Mouse (Mus musculus) limb, embryonic 15.5 days (tissue): ENCODE data around the gene Csnka2ip. TPM values are rescaled to one million over a fixed set of nuclear protein-coding genes. Genes with fewer than 3 reads are reported as not detected.

Experiments used
- ATAC-seq: fragments of 200-750 bp; cut with Nextera tagmentation; 2 replicates; pipeline ENCODE4 v1.8.0; 2017; ENCODE audit warnings: low read depth, moderate TSS enrichment; ENCODE audit not compliant: insufficient number of reproducible peaks, low FRiP score, low TSS enrichment
- H3K27ac ChIP-seq: fragments of 300-500 bp; sonication (generic); 2 replicates; pipeline ENCODE4 v1.5.1; 2015; ENCODE audit warnings: moderate library complexity, mild to moderate bottlenecking, inconsistent platforms
- H3K27me3 ChIP-seq: fragments of 300-500 bp; sonication (generic); 2 replicates; pipeline ENCODE4 v1.6.1; 2015; ENCODE audit warnings: inconsistent platforms
- H3K36me3 ChIP-seq: fragments of 300-500 bp; sonication (generic); 2 replicates; pipeline ENCODE4 v1.6.1; 2015; ENCODE audit warnings: inconsistent platforms
- H3K4me1 ChIP-seq: fragments of 300-500 bp; sonication (generic); 2 replicates; pipeline ENCODE4 v1.6.1; 2015; ENCODE audit warnings: inconsistent platforms
- H3K4me2 ChIP-seq: fragments of 300-500 bp; sonication (generic); 2 replicates; pipeline ENCODE4 v1.6.1; 2015; ENCODE audit warnings: mild to moderate bottlenecking, inconsistent platforms
- H3K4me3 ChIP-seq: fragments of 300-500 bp; sonication (generic); 2 replicates; pipeline ENCODE4 v1.5.1; 2015; ENCODE audit warnings: mild to moderate bottlenecking, inconsistent platforms
- H3K9ac ChIP-seq: fragments of 300-500 bp; sonication (generic); 2 replicates; pipeline ENCODE4 v1.6.1; 2015; ENCODE audit warnings: inconsistent platforms
- H3K9me3 ChIP-seq: fragments of 300-500 bp; sonication (generic); 2 replicates; pipeline ENCODE4 v1.6.1; 2016; ENCODE audit warnings: inconsistent platforms
- WGBS: fragments of 180-500 bp; shearing (Covaris S2); methylation state at CpG from one replicate; pipeline ENCODE4 v1.1.7; 2015; 5-methylcytosine and 5-hydroxymethylcytosine counted together
- polyA plus RNA-seq: library from polyadenylated mRNA; unstranded; fragments of >200 nt; fragmentation: Nextera tagmentation; extraction: Ambion mirVana; gene quantifications from 2 replicates; pipeline ENCODE4 v1.2.1, GENCODE M21; 2015

The Csnka2ip gene
- polyA plus RNA-seq: not detected in 2 replicates

GRCm38 (mm10) chr16:64602308-64602707, at the start of gene Csnka2ip:
Csnka2ip (minus strand) TSS chr16:64602408.
- no peak within 1 kb of the TSS for H3K4me3 ChIP-seq
- no peaks in the 10 kb centered on the region for H3K36me3 ChIP-seq
- H3K9ac ChIP-seq: no peak within 1 kb of the TSS
- no peaks in the 10 kb centered on the region for H3K4me1 ChIP-seq
- H3K4me2 ChIP-seq: no peak within 1 kb of the TSS
- no peaks in the 10 kb centered on the region for H3K9me3 ChIP-seq
- no peaks in the 10 kb centered on the region for H3K27me3 ChIP-seq
- H3K27ac ChIP-seq: no peak within 1 kb of the TSS
- 86% methylated on average over 1 of the region's 1 CpGs for WGBS
- ATAC-seq: no peak

GRCm38 (mm10) chr16:64649594-64650290, 47.5 kb upstream of the Csnka2ip start:
- H3K4me1 ChIP-seq: 0 out of 2 replicates have a peak, but pooled peaks cover 2% of the 10 kb centered on the region
- H3K9ac ChIP-seq: no peak overlapping the region
- no peaks in the 10 kb centered on the region for H3K9me3 ChIP-seq
- H3K36me3 ChIP-seq: no peaks in the 10 kb centered on the region
- 46% methylated on average over 13 of the region's 13 CpGs for WGBS
- no peak overlapping the region for H3K4me3 ChIP-seq
- no peak overlapping the region for H3K4me2 ChIP-seq
- H3K27me3 ChIP-seq: no peaks in the 10 kb centered on the region
- no peak for ATAC-seq
- H3K27ac ChIP-seq: no peak overlapping the region

DNA sequence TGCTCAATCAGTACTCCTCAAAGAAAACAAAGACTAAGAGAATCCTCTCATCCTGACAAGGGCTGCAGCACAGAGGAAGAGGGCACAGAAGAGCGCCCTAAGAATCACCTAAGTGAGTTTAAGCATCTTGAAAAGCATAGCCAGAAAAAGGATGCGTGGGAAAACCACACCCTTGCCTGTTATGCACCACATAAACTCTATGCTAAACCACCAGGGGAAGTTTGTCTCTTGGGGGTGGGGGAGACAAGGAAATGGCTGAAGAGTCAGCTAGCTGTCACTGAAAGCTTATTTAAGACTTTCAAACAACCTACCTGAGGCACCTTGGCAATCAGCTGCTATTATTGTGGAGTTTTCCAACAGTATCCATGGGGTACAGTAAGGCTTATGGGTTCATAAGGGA, 45.6 kb upstream of the Csnka2ip start:
- 85% methylated on average over 2 of the region's 2 CpGs for WGBS
- H3K4me1 ChIP-seq: 0 out of 2 replicates have a peak, but pooled peaks cover 2% of the 10 kb centered on the region
- H3K9me3 ChIP-seq: no peaks in the 10 kb centered on the region
- H3K4me3 ChIP-seq: no peak overlapping the region
- no peak overlapping the region for H3K9ac ChIP-seq
- no peak overlapping the region for H3K27ac ChIP-seq
- H3K4me2 ChIP-seq: no peak overlapping the region
- ATAC-seq: no peak
- no peaks in the 10 kb centered on the region for H3K27me3 ChIP-seq
- no peaks in the 10 kb centered on the region for H3K36me3 ChIP-seq

GRCm38 (mm10) chr16:64635110-64635509, 32.9 kb upstream of the Csnka2ip start:
- H3K4me3 ChIP-seq: no peak overlapping the region
- WGBS: 70% methylated on average over 1 of the region's 1 CpGs
- ATAC-seq: no peak

GRCm38 (mm10) chr16:64620116-64620515, 17.9 kb upstream of the Csnka2ip start:
- no peak overlapping the region for H3K4me2 ChIP-seq
- WGBS: 82% methylated on average over 6 of the region's 6 CpGs
- H3K9ac ChIP-seq: no peak overlapping the region
- H3K4me1 ChIP-seq: no peaks in the 10 kb centered on the region
- no peaks in the 10 kb centered on the region for H3K9me3 ChIP-seq
- no peak for ATAC-seq
- no peak overlapping the region for H3K4me3 ChIP-seq
- H3K36me3 ChIP-seq: no peaks in the 10 kb centered on the region
- no peak overlapping the region for H3K27ac ChIP-seq
- H3K27me3 ChIP-seq: no peaks in the 10 kb centered on the region

More at GRCm38 (mm10) chr16:64635110-64635509, 32.9 kb upstream of the Csnka2ip start:
- Histone ChIP-seq H3K4me1 (no peaks in the 10 kb centered on the region), H3K9me3 (no peaks in the 10 kb centered on the region), H3K27me3 (no peaks in the 10 kb centered on the region), H3K27ac (no peak overlapping the region), H3K4me2 (no peak overlapping the region), H3K36me3 (no peaks in the 10 kb centered on the region), H3K9ac (no peak overlapping the region)

- WGBS: 73% methylated on average over 3 of the region's 3 CpGs
- H3K4me3 ChIP-seq: no peak overlapping the region
- ATAC-seq: no peak
Observed at GRCm38 (mm10) chr16:64614648-64615047, 12.4 kb upstream of the Csnka2ip start.

DNA sequence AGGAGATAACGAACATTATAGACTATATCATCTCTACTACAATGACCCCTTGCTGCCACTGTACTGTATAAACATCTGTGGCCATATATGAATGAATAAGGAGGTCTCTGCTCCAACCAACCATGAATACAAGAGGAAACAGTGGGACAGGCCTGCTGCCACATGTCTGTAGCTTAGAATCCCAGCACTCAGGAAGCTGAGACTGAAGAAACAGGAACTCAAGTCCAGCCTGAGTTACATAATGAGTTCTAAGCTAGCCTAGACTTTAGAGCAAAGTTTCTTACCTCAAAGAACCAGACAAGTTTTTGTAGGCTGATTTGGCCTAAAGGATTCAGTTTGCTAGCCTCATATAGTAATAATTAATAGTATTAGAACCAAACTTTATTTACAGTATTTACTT, 5.6 kb upstream of the Csnka2ip start:
- H3K9ac ChIP-seq: no peak overlapping the region
- no peaks in the 10 kb centered on the region for H3K4me1 ChIP-seq
- no peak for ATAC-seq
- no peak overlapping the region for H3K4me3 ChIP-seq
- H3K9me3 ChIP-seq: no peaks in the 10 kb centered on the region
- no peaks in the 10 kb centered on the region for H3K36me3 ChIP-seq
- no peak overlapping the region for H3K4me2 ChIP-seq
- H3K27ac ChIP-seq: no peak overlapping the region
- no peaks in the 10 kb centered on the region for H3K27me3 ChIP-seq
- 74% methylated on average over 1 of the region's 1 CpGs for WGBS

More at GRCm38 (mm10) chr16:64614648-64615047, 12.4 kb upstream of the Csnka2ip start:
- no peaks in the 10 kb centered on the region for H3K9me3 ChIP-seq
- H3K4me1 ChIP-seq: no peaks in the 10 kb centered on the region
- no peak overlapping the region for H3K27ac ChIP-seq
- no peak overlapping the region for H3K4me2 ChIP-seq
- H3K36me3 ChIP-seq: no peaks in the 10 kb centered on the region
- no peak overlapping the region for H3K9ac ChIP-seq
- no peaks in the 10 kb centered on the region for H3K27me3 ChIP-seq

DNA sequence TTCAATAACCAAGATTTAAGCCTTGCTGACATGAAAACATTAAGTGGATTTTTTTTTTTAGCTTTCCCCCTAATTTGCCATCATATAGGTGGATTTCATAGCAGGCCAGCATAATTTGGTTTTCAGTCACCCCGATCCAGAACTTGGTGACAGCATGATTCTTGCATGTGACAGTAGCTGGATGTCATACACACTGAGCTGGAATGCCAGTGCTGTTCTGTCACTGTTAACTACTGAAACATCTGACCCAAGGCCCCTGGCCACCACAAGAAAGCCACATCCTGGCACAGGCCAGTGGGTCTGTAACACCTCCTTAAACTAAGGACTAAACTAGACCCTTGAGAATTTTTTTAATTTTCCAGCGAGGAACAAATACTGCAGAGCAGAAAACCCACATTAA, 15.4 kb downstream of the Csnka2ip start:
- Histone ChIP-seq H3K9ac (no peak overlapping the region), H3K36me3 (no peaks in the 10 kb centered on the region), H3K4me1 (no peaks in the 10 kb centered on the region), H3K27me3 (no peaks in the 10 kb centered on the region), H3K27ac (no peak overlapping the region; the same call in 1 of the 2 replicates), H3K9me3 (no peaks in the 10 kb centered on the region), H3K4me3 (no peak overlapping the region), H3K4me2 (no peak overlapping the region)
- no peak for ATAC-seq
- WGBS: 44% methylated on average over 2 of the region's 2 CpGs

- Histone ChIP-seq H3K4me1 (no peaks in the 10 kb centered on the region), H3K9ac (no peak overlapping the region), H3K9me3 (no peaks in the 10 kb centered on the region), H3K36me3 (no peaks in the 10 kb centered on the region), H3K27me3 (no peaks in the 10 kb centered on the region), H3K4me2 (no peak overlapping the region), H3K4me3 (no peak overlapping the region), H3K27ac (no peak overlapping the region)
- ATAC-seq: no peak
- WGBS: 52% methylated on average over 4 of the region's 4 CpGs
Observed at GRCm38 (mm10) chr16:64586262-64586619, 16.0 kb downstream of the Csnka2ip start.

DNA sequence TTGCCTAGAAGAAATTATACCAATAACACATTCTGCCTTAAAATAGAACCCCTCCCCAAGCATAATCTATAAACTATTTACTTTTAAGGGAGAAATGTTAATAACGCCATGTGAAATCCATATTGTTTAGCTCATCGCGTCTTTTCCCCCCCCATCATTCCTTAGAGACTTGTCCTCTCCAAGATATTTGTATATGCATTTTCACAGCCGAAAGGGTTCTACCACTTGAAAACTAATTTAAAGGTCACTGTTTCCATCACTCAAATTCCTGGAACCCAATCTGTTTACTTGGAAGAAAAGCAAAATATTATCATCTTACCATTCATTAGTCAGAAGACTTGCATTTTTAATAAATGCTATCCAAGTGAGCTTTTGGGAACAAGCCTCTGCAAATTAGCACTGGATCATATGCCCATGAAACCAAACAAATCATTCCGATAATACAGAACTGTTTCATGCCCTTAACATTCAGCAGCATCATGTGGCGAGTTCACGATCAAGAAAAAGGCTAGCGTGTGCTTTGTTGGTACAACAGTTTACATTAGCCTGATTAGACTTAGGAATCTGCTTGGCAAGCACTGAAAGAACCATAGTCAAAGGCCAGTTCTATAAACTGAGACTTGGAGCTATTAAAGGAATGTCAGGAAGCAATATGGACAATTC, 16.5 kb downstream of the Csnka2ip start:
- no peaks in the 10 kb centered on the region for H3K36me3 ChIP-seq
- H3K4me1 ChIP-seq: no peaks in the 10 kb centered on the region
- ATAC-seq: no peak
- H3K9me3 ChIP-seq: no peaks in the 10 kb centered on the region
- H3K4me2 ChIP-seq: no peak overlapping the region
- H3K27ac ChIP-seq: no peak overlapping the region
- H3K27me3 ChIP-seq: no peaks in the 10 kb centered on the region
- H3K9ac ChIP-seq: no peak overlapping the region
- H3K4me3 ChIP-seq: no peak overlapping the region
- 72% methylated on average over 8 of the region's 8 CpGs for WGBS

DNA sequence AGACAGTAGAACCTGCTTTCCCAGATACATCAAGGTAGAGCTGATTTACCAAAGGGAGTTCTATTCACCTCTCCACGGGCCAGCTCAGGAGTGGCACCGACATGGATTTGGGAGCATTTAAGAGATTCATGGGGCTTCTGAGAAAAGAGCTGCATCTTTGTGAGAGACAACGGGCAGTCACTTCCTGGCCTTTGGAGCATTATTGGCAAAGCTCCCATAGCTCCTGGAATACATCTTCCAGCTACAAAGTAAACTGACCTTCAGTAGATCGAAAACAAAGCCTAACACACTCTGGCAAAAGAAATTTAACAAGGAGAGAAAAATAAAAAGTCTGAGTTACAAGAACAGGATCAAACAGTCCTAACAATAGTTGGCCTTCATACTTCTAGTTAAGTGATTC, 17.6 kb downstream of the Csnka2ip start:
- no peak overlapping the region for H3K9ac ChIP-seq
- ATAC-seq: no peak
- 68% methylated on average over 4 of the region's 4 CpGs for WGBS

GRCm38 (mm10) chr16:64583406-64583805, 18.8 kb downstream of the Csnka2ip start:
- Histone ChIP-seq H3K9ac (no peak overlapping the region), H3K4me1 (no peaks in the 10 kb centered on the region), H3K4me2 (no peak overlapping the region), H3K9me3 (no peaks in the 10 kb centered on the region), H3K27ac (no peak overlapping the region), H3K4me3 (no peak overlapping the region), H3K36me3 (no peaks in the 10 kb centered on the region), H3K27me3 (no peaks in the 10 kb centered on the region)
- 50% methylated on average over 3 of the region's 3 CpGs for WGBS
- ATAC-seq: 0 out of 2 replicates have a peak, but pooled peaks have one; percentile 61

More for the DNA sequence above, 17.6 kb downstream of the Csnka2ip start:
- Histone ChIP-seq H3K27me3 (no peaks in the 10 kb centered on the region), H3K27ac (no peak overlapping the region), H3K4me3 (no peak overlapping the region), H3K9me3 (no peaks in the 10 kb centered on the region), H3K36me3 (no peaks in the 10 kb centered on the region), H3K4me1 (no peaks in the 10 kb centered on the region), H3K4me2 (no peak overlapping the region)
